Mouse (Mus musculus) adrenal gland, postnatal 14 days (tissue): ENCODE measurements at regions not wholly inside any gene's neighbourhood (a gene's known extent, or its start where the extent isn't known, plus 50 kb on each side); places are given as distances from the start of the nearest gene placed in this dataset.
A peak's percentile ranks its signal among the peaks of the same experiment; 100 is the strongest.

Experiments used
- DNase-seq: peaks from one replicate; pipeline ENCODE4 v3.0.0; 2021; ENCODE audit warnings: mixed read lengths

GRCm38 (mm10) chr1:128824916-128825683 lies 233.0 kb upstream of the Cxcr4 start:
- DNase-seq: peak; percentile 17

- DNase-seq: peak; percentile 89
These were observed 232.1 kb upstream of the Cxcr4 start for GRCm38 (mm10) chr1:128824235-128824634.

DNA sequence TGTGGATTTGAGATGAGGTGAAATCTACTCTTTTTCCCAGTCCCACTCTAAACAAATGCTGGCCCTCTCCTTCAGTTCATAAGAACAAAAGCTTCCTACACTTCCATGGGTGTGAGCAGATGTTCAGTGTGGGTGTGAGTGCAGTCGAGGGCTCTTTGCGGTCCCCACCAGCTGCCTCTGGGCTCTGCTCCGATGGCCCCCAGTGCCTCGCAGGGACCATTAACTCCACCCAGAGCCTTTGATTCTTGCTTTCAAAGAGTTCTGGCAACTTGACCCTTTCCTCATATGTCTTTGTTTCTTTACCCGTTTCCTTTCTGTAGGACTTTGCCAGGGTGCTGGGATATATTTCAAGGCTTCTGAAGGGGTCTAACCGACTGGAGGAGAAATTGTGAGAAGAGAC lies 229.9 kb upstream of the Cxcr4 start:
- no peak for DNase-seq

- DNase-seq: no peak
These were observed 228.4 kb upstream of the Cxcr4 start for GRCm38 (mm10) chr1:128820527-128820926.

DNA sequence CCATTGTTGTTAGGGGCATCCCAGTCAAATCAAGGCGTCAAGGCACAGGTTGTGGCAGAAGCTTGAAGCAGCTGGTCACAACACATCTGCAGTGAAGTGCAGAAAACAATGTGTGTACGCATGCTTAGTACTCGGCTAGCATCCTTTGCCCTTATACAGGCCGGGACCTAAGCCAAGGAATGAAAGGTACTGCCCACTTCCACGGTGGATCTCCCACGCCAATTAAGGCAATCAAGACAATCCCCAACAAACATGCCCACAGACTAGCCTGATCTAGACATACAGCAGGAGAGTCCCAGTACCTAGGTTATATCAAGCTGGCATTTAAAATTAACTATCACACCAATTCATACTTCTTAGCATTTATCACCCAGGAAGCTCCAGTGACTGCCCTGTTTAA lies 227.5 kb upstream of the Cxcr4 start:
- DNase-seq: no peak

DNA sequence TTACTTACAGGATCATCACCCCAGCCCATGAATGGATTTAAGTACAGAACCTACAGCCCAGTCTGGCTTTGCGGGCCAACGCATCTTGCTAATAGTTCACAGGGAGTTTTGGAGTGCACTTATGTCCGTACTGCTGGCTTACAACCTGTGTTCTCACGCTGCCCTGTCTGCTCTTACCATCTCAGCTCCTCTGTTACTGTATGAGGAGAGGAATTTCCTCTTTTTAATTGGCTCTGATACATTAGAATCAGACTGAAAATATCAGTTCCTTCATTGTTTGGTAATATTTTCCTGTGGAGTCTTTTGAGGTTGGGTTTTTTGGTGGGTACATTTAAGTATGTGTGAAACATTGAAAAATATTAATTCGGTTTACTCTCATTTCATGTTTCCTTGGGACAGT lies 221.3 kb upstream of the Cxcr4 start:
- DNase-seq: no peak

DNA sequence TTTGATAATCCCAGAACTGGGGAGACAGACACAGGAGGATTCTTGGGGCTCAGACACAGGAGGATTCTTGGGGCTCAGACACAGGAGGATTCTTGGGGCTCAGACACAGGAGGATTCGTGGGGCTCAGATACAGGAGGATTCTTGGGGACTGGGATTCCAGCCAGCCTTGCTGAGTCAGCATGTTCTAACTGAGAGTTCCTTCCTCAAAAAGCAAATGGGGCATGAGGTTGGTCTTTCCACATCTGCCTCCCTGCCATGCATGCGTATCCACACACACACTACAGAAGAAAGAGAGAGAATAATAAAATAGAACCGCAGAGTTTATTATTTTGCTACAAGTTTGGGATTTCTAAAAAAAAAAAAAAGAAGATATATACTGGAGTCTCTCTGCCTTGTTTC lies 218.8 kb upstream of the Cxcr4 start:
- DNase-seq: no peak

DNA sequence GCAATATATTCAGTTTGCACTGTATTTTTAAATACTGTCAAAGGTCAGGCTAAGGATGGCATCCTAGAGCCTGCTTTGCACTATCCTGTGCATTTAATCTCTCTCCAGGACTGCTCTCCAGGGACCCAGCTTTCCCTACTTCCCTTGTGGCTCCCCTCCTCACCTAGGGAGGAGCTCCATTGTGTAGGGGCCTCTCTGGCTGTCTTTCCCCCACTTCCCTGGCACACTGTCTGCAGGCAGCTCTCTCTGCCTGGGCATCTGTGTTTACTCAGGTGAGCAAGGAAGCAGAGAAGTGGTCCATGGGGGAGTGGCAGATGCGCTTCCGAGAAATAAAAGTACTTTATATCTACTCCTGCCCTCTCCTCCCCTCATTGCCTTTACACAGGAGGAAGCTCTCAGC lies 218.0 kb upstream of the Cxcr4 start:
- no peak for DNase-seq

DNA sequence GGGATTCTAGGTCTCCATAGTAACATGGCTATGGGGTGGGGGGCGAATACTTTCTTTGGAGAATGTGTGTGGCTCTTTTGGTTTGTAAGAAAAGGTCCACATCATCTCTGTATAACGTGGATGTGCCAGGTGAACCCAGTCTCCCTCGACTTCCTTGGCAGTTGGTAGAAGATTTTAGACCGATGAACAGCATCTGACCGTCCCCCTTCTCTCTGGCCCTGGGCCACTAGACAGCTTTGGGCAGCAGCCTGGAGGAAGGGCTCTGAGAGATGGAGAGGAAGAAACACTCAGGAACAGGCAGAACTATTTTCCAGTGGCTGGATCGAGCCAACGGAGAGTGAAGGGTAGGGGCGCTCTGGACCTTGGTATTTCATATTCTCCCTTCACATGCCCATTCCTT lies 217.5 kb upstream of the Cxcr4 start:
- no peak for DNase-seq

- no peak for DNase-seq
These were observed 216.5 kb upstream of the Cxcr4 start for GRCm38 (mm10) chr1:128808599-128808998.

GRCm38 (mm10) chr1:128805687-128806653 lies 213.9 kb upstream of the Cxcr4 start:
- DNase-seq: peak; percentile 14

DNA sequence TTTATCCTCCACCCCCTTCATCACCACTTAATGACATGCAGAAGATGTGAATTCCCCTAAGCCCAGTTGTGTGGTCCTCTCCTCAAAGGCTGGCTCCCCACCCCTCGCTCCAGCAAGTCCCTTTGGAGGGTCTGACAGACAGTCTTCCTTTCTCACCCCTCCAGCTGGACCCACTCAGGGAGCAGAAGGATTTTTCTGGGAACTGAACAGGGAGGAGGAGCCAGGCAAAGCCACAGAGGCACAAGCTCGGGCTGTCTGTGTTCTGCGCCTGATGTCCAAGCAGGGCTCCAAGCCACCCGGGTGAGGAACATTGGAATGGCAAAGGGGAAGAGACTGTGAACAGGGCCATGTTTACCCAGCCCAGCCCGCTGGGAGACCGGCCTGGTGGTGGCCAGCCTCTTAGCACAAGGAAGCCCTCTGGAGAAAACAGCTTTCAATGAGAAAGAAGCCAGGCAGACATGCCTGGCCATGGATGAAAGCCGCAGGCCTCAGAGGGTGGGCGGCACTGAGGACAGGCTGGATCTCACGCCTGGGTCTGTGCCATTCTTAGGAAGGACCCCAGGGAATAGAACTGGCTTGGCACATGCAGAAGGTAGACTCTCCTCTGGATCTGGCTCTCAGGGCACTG lies 211.5 kb upstream of the Cxcr4 start:
- no peak for DNase-seq

- no peak for DNase-seq
These were observed 211.0 kb upstream of the Cxcr4 start for GRCm38 (mm10) chr1:128803058-128803432.

DNA sequence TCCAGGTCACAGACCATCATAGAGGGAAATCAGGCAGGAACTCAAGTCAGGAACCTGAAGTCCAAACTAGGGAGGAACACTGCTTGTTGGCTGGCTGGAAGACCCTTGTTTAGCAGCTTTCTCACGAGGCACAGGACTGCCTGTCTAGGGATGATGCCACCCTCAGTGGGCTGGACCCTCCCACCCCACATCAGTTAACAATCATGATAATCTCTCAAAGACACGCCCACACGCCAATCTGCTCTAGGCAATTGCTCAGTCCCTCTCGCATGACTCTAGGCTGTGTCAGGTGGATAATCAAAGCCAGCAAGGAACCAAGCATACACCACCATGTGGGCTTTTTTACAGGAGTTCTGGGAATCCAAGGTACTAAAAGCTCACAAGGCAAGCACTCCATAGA lies 206.6 kb upstream of the Cxcr4 start:
- no peak for DNase-seq

GRCm38 (mm10) chr1:128795654-128796053 lies 203.6 kb upstream of the Cxcr4 start:
- DNase-seq: no peak

GRCm38 (mm10) chr1:128790881-128791280 lies 198.8 kb upstream of the Cxcr4 start:
- DNase-seq: no peak

GRCm38 (mm10) chr1:128789567-128790335 lies 197.7 kb upstream of the Cxcr4 start:
- DNase-seq: no peak

DNA sequence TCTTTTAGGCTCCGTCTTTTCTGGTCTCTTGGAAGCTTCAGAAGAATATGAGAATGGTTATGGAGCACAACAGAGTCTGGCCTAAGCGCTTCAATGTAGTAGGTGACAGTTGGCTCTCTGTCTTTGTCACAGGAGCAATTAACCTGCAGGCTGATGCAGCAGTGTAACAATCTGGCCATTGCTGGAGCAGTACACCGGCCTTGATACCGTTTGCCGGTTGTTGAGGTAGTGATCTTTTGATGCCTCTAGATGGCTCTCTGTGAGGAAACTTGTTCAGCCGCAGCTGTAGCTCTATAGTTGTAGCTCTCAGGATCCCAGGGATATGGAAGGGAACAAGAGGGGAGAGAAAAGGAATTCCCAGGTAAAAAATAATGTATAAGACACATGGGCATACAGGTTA lies 196.1 kb upstream of the Cxcr4 start:
- DNase-seq: no peak

- peak; percentile 30 for DNase-seq
These were observed 195.0 kb upstream of the Cxcr4 start for GRCm38 (mm10) chr1:128786941-128787569.

DNA sequence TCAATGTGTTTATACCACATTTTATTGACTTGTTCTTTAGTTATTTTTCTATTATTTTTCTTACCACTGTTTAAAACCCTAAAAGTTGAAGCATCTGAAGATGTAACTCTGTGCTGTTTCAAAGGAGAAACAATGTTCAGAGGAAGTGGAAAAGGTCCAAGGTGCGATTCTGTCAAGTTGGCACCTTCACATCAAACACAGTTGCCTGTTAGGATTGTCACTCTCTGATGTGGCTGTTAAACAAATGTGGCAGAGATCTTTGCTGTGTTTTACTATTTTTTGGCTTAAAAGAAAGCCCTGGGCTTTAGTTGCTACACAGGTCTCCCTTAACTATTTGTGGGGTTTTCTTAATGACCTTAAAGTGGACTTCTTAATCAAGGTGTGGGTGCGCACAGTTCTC lies 190.2 kb upstream of the Cxcr4 start:
- no peak for DNase-seq

DNA sequence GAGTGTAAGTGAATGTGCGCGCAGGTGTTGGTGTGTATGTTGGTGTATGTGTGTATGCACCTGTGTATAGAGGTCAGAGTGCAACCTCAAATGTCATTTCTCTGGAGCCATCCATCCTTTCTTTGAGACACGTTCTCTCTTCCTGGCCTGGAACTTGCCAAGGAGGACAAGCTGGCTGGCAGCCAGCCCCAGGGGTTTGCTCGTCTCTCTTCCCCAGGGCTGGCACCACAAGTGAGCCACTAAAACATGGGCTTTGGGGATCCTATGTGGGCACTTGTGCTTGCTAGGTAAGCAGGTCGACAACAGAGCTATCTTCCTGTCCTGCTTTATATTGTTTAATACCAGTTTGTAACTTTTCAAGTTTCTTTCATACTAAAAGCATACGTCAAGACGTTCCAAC lies 189.8 kb upstream of the Cxcr4 start:
- DNase-seq: no peak

GRCm38 (mm10) chr1:128781311-128781710 lies 189.2 kb upstream of the Cxcr4 start:
- no peak for DNase-seq
